Comparison of ENCODE assay signal across 9 mouse cellular contexts in the genomic region with DNA sequence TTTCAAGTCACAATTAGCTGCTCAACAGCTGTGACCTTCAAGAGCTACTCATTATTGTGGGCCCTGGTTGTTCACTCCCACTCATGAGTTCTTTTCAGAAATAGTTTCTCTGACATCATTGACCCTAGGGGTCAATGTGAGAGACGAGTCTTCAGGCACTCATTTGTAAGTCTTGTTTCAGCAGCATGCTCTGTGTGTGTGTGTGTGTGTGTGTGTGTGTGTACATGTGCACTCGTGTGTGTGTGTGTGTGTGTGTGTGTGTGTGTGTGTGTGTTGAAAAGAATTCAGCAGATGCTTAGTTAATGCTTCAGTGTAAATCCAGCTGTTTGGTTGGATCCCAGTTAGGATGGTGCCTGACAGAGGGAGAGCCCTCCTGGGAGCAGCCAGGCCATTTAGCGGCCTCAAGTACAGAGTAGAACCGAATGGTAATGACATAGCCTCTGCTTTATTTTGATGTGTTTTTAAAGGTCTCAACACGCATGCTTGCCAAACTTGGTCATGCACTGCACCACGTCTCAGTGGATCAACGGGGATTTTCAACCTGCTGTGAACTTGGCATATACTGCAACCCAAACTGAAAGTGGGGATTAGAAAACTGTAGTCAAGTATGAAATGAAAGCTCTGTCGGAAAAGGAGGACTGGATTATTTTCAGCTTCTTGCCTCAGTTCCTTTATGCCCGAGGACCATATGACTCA.
DNase-seq lines count a peak whose midpoint lies in the region; ATAC-seq lines count a peak whose summit lies in the region.
"Had no signal": no experiment of that assay in that cellular context is flagged by ENCODE, and none has a peak within 500 bp of the region (broad histone marks: within the 10 kb centered on the region; RNA-seq: fewer than 3 reads in every experiment).

No protein-coding gene starts in this region.

- DNase-seq in kidney, adult 8-10 months, result no peak
- DNase-seq in embryonic facial prominence, embryonic 10.5 days (ENCODE audit: low spot score), result peak; percentile 13
- no peak for DNase-seq in hindbrain, embryonic 14.5 days (ENCODE audit: low spot score)
- DNase-seq in testis, postnatal 10 days (ENCODE audit: low spot score), result no peak
- no peak for DNase-seq in right cerebral cortex, adult 18-20 months
- DNase-seq in layer of hippocampus, adult 9-10 months (ENCODE audit: low spot score), result no peak
- DNase-seq: cerebellum, adult 9-11 months had no signal

- H3K4me3 ChIP-seq in kidney, embryonic 14.5 days (ENCODE audit: low read length), result no peak overlapping the region
- no peak overlapping the region for H3K4me3 ChIP-seq in embryonic facial prominence, embryonic 10.5 days
- H3K4me3 ChIP-seq in hindbrain, embryonic 14.5 days (replicated peaks; ENCODE audit: low read length), result no peak overlapping the region
- H3K4me3 ChIP-seq in midbrain, embryonic 12.5 days, result no peak overlapping the region

- no peaks in the 10 kb centered on the region for H3K9me3 ChIP-seq in kidney, embryonic 14.5 days (ENCODE audit: control insufficient read depth, low read length)
- no peaks in the 10 kb centered on the region for H3K9me3 ChIP-seq in embryonic facial prominence, embryonic 10.5 days
- H3K9me3 ChIP-seq in hindbrain, embryonic 14.5 days (ENCODE audit: control insufficient read depth, low read length), result no peaks in the 10 kb centered on the region
- H3K9me3 ChIP-seq in midbrain, embryonic 12.5 days, result no peaks in the 10 kb centered on the region

- WGBS in kidney, embryonic 14.5 days, result 47% methylated on average over 9 of the region's 9 CpGs
- WGBS in embryonic facial prominence, embryonic 10.5 days, result 57% methylated on average over 9 of the region's 9 CpGs
- WGBS in hindbrain, embryonic 14.5 days, result 44% methylated on average over 9 of the region's 9 CpGs
- WGBS in midbrain, embryonic 12.5 days, result 35% methylated on average over 9 of the region's 9 CpGs

- no peaks in the 10 kb centered on the region for H3K36me3 ChIP-seq in kidney, embryonic 14.5 days (ENCODE audit: control insufficient read depth, insufficient read depth, low read length)
- no peaks in the 10 kb centered on the region for H3K36me3 ChIP-seq in embryonic facial prominence, embryonic 10.5 days (replicated peaks)
- no peaks in the 10 kb centered on the region for H3K36me3 ChIP-seq in hindbrain, embryonic 14.5 days (replicated peaks; ENCODE audit: control insufficient read depth, insufficient read depth)
- no peaks in the 10 kb centered on the region for H3K36me3 ChIP-seq in midbrain, embryonic 12.5 days

- no peaks in the 10 kb centered on the region for H3K27me3 ChIP-seq in kidney, embryonic 14.5 days (ENCODE audit: control insufficient read depth, insufficient read depth, low read length)
- H3K27me3 ChIP-seq in embryonic facial prominence, embryonic 10.5 days (replicated peaks; ENCODE audit: low read depth, poor library complexity, severe bottlenecking), result no peaks in the 10 kb centered on the region
- no peaks in the 10 kb centered on the region for H3K27me3 ChIP-seq in hindbrain, embryonic 14.5 days (ENCODE audit: control insufficient read depth, insufficient read depth, low read length)
- H3K27me3 ChIP-seq in midbrain, embryonic 12.5 days, result no peaks in the 10 kb centered on the region

- no peak overlapping the region for H3K4me2 ChIP-seq in kidney, embryonic 14.5 days (replicated peaks; ENCODE audit: low read depth, low read length)
- H3K4me2 ChIP-seq in hindbrain, embryonic 14.5 days (replicated peaks), result no peak overlapping the region
- no peak overlapping the region for H3K4me2 ChIP-seq in midbrain, embryonic 12.5 days (replicated peaks)

- ATAC-seq in kidney, embryonic 14.5 days (ENCODE audit: low FRiP score, low TSS enrichment), result peak; percentile 64
- ATAC-seq in hindbrain, embryonic 14.5 days (ENCODE audit: low FRiP score), result peak; percentile 51; the same call in 1 of the 2 replicates
- ATAC-seq in midbrain, embryonic 12.5 days (ENCODE audit: low FRiP score, low read depth), result peak; percentile 71; the same call in 1 of the 2 replicates

- peaks cover 4% of the 10 kb centered on the region; the same call in 1 of the 2 replicates for H3K4me1 ChIP-seq in kidney, embryonic 14.5 days (ENCODE audit: control insufficient read depth, insufficient read depth, low read length)
- H3K4me1 ChIP-seq in embryonic facial prominence, embryonic 10.5 days, result peaks cover 28% of the 10 kb centered on the region
- peaks cover 4% of the 10 kb centered on the region; the same call in 1 of the 2 replicates for H3K4me1 ChIP-seq in hindbrain, embryonic 14.5 days (replicated peaks; ENCODE audit: control insufficient read depth, insufficient read depth, low read length)
- peaks cover 12% of the 10 kb centered on the region for H3K4me1 ChIP-seq in midbrain, embryonic 12.5 days

- H3K9ac ChIP-seq in kidney, embryonic 14.5 days (ENCODE audit: low read depth, low read length), result no peak overlapping the region
- no peak overlapping the region for H3K9ac ChIP-seq in hindbrain, embryonic 14.5 days
- H3K9ac ChIP-seq in midbrain, embryonic 12.5 days (replicated peaks), result no peak overlapping the region

- H3K27ac ChIP-seq in kidney, embryonic 14.5 days (ENCODE audit: low read depth, low read length), result no peak overlapping the region
- H3K27ac ChIP-seq in embryonic facial prominence, embryonic 10.5 days (replicated peaks), result no peak overlapping the region
- peak overlapping the region; percentile 2; the same call in 1 of the 2 replicates for H3K27ac ChIP-seq in hindbrain, embryonic 14.5 days
- H3K27ac ChIP-seq in midbrain, embryonic 12.5 days (replicated peaks), result no peak overlapping the region
